Mouse (Mus musculus): ENCODE data around the gene Sorl1. TPM values are rescaled to one million over a fixed set of nuclear protein-coding genes. Genes with fewer than 3 reads are reported as not detected.

Gene Sorl1
- polyA plus RNA-seq, 1 experiment = 69.7 TPM

DNA sequence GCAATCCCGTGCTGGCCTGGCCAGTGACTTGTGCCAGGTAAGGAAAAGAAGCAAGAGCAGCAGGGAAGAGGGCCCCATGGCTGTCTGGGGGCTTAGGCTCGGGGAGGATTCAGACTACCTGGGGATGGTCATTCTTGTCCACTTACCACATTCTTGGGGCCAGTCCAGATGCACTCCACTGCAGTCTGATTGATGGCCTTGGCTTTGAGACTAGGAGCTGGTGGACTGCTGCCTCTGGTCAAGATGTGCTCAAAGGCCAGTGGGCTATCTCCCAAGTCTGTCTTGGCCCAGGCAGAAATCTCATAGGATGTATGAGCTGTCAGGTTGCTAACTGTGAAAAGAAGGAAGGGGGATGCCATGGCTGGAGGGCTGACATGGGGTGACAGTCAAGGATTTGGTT lies 141.3 kb downstream of the Sorl1 start:
- H3K36me3 ChIP-seq (ENCODE audit: control insufficient read depth, insufficient read depth, low read length) = peaks cover 75% of the 10 kb centered on the region
- no peak overlapping the region for H3K27ac ChIP-seq (ENCODE audit: insufficient read depth, low read length)
- WGBS = 92% methylated on average over 2 of the region's 2 CpGs
- H3K27me3 ChIP-seq (ENCODE audit: control insufficient read depth, insufficient read depth, low read length) = no peaks in the 10 kb centered on the region
- no peak for DNase-seq (ENCODE audit: low read depth in 1 of 2, low spot score in 2 of 2)
- no peaks in the 10 kb centered on the region for H3K4me1 ChIP-seq (ENCODE audit: control insufficient read depth, insufficient read depth, insufficient read length)
- no peak overlapping the region for H3K4me3 ChIP-seq (ENCODE audit: extremely low read depth, insufficient read depth, insufficient read length)
- TF ChIP-seq CTCF (IDR thresholded peaks at IDR 0.05; ENCODE audit: extremely low read depth, insufficient read depth, insufficient read length, insufficient replicate concordance) (no peak), POLR2A (IDR thresholded peaks at IDR 0.05; ENCODE audit: low read depth, low read length) (no peak)

DNA sequence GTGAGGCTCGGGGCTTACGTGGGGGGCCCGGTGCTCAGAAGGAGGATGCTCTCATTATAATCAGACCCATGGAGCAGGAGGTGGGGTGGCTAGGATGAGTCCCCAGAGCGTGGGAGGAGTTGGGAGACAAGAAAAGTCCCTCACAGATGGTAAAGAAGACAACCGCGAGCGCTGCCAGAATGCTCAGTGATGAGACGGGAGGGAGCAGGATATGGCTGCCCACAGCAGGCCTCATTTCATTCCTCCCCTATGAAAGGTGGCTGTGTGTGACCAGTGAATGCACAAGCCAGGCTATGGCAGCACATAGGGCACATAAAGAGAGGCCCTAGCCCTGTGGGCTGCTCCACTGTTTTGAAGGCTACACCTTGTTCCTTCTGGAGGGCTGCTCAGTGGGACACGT lies 142.1 kb downstream of the Sorl1 start:
- H3K27me3 ChIP-seq (ENCODE audit: control insufficient read depth, insufficient read depth, low read length) = no peaks in the 10 kb centered on the region
- no peaks in the 10 kb centered on the region for H3K4me1 ChIP-seq (ENCODE audit: control insufficient read depth, insufficient read depth, insufficient read length)
- WGBS = 91% methylated on average over 9 of the region's 9 CpGs
- no peak overlapping the region for H3K4me3 ChIP-seq (ENCODE audit: extremely low read depth, insufficient read depth, insufficient read length)
- peaks cover 79% of the 10 kb centered on the region for H3K36me3 ChIP-seq (ENCODE audit: control insufficient read depth, insufficient read depth, low read length)
- DNase-seq (ENCODE audit: low read depth in 1 of 2, low spot score in 2 of 2) = no peak
- TF ChIP-seq POLR2A (IDR thresholded peaks at IDR 0.05; ENCODE audit: low read depth, low read length) (no peak), CTCF (IDR thresholded peaks at IDR 0.05; ENCODE audit: extremely low read depth, insufficient read depth, insufficient read length, insufficient replicate concordance) (no peak)
- H3K27ac ChIP-seq (ENCODE audit: insufficient read depth, low read length) = no peak overlapping the region

DNA sequence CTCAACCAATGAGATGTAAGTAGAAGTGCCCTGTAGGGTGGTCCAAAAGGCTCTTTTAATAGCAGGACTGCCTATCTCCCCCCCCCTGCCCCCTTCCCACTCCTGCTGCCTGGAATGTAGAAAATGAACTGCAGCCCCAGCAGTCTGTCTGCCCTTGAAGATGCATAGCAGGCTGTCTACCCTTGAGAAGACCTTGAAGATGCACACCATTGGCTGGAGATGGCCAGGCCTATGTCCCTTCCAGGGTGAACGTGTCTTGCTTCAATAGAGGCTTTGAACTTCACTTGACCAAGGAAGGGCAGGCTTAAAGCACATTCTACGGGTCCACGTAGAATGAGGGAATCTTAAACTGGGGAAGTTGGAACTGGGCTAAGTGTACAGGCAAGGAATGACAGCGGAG lies 142.8 kb downstream of the Sorl1 start:
- peaks cover 79% of the 10 kb centered on the region for H3K36me3 ChIP-seq (ENCODE audit: control insufficient read depth, insufficient read depth, low read length)

DNA sequence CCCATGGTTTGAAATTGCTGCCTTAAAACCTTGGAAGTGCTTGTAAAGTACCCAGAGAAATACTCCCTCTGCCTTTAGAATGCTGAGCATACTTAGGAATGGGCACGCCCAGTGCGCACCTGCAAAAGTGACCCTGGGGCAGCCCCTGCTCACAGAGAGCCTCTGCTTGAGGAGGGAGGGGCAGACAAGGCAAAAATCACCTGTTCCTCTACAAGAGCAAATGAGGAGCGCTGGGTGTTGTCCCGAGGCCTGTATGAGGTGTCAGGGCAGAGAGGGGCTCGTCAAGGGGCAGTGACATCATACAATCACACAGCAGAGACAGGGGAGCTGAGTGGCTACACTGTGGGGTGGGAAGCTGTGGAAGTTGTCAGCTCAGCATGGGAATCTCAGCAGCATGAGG lies 143.3 kb downstream of the Sorl1 start:
- TF ChIP-seq CTCF (IDR thresholded peaks at IDR 0.05; ENCODE audit: extremely low read depth, insufficient read depth, insufficient read length, insufficient replicate concordance) = no peak
- TF ChIP-seq POLR2A (IDR thresholded peaks at IDR 0.05; ENCODE audit: low read depth, low read length) = no peak
- H3K4me3 ChIP-seq (ENCODE audit: extremely low read depth, insufficient read depth, insufficient read length) = no peak overlapping the region
- H3K36me3 ChIP-seq (ENCODE audit: control insufficient read depth, insufficient read depth, low read length) = peaks cover 81% of the 10 kb centered on the region
- no peak overlapping the region for H3K27ac ChIP-seq (ENCODE audit: insufficient read depth, low read length)
- 94% methylated on average over 5 of the region's 5 CpGs for WGBS
- no peaks in the 10 kb centered on the region for H3K4me1 ChIP-seq (ENCODE audit: control insufficient read depth, insufficient read depth, insufficient read length)
- no peaks in the 10 kb centered on the region for H3K27me3 ChIP-seq (ENCODE audit: control insufficient read depth, insufficient read depth, low read length)
- DNase-seq (ENCODE audit: low read depth in 1 of 2, low spot score in 2 of 2) = no peak

More for the DNA sequence above, 142.8 kb downstream of the Sorl1 start:
- no peaks in the 10 kb centered on the region for H3K27me3 ChIP-seq (ENCODE audit: control insufficient read depth, insufficient read depth, low read length)
- 92% methylated on average over 4 of the region's 4 CpGs for WGBS
- DNase-seq (ENCODE audit: low read depth in 1 of 2, low spot score in 2 of 2) = no peak
- H3K4me1 ChIP-seq (ENCODE audit: control insufficient read depth, insufficient read depth, insufficient read length) = no peaks in the 10 kb centered on the region
- H3K4me3 ChIP-seq (ENCODE audit: extremely low read depth, insufficient read depth, insufficient read length) = no peak overlapping the region
- H3K27ac ChIP-seq (ENCODE audit: insufficient read depth, low read length) = no peak overlapping the region
- TF ChIP-seq CTCF (IDR thresholded peaks at IDR 0.05; ENCODE audit: extremely low read depth, insufficient read depth, insufficient read length, insufficient replicate concordance) (no peak), POLR2A (IDR thresholded peaks at IDR 0.05; ENCODE audit: low read depth, low read length) (no peak)

DNA sequence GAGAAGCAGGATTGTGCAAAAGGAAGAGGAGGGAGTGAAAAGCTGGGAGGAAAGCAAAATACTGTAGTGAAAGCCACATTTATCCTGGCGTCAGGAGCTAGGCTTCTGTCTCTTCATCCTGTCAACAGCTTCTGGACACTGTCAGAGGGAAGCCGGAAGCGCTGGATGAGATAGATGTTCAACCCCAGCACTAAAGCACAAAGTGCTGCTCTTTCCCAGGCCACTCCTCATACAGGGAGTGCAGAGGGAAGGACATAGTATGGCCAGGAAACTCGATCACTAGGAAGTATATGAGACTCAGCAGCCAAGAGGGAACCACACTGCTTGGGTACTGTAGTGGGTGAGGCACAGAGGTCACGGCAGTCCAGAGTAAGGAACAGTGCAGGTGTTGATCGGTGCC lies 145.7 kb downstream of the Sorl1 start:
- no peak for TF ChIP-seq POLR2A (IDR thresholded peaks at IDR 0.05; ENCODE audit: low read depth, low read length)
- no peak for TF ChIP-seq CTCF (IDR thresholded peaks at IDR 0.05; ENCODE audit: extremely low read depth, insufficient read depth, insufficient read length, insufficient replicate concordance)
- Histone ChIP-seq H3K27me3 (ENCODE audit: control insufficient read depth, insufficient read depth, low read length) (no peaks in the 10 kb centered on the region), H3K27ac (ENCODE audit: insufficient read depth, low read length) (no peak overlapping the region), H3K4me1 (ENCODE audit: control insufficient read depth, insufficient read depth, insufficient read length) (no peaks in the 10 kb centered on the region), H3K4me3 (ENCODE audit: extremely low read depth, insufficient read depth, insufficient read length) (no peak overlapping the region), H3K36me3 (ENCODE audit: control insufficient read depth, insufficient read depth, low read length) (peaks cover 80% of the 10 kb centered on the region)
- DNase-seq (ENCODE audit: low read depth in 1 of 2, low spot score in 2 of 2) = no peak
- 88% methylated on average over 6 of the region's 6 CpGs for WGBS

DNA sequence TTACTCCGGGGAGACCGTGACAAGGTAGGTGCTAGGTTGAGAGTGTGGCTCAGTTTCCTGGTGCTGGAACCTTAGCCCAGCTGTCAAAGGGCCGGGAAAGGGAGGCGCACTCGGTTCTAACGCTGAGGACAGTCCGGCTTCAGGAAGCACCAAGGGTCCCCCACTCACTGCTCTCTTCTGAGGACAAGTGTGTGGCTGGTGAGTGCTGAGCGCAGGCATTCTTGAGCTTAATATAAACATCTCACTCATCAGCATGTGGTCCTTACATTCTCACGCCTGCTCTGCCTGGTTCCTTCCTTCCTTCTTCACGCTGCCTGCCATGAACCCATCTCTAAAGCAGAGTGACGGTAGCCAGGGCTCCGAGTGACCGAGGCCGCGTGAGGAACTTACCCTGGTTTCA lies 148.1 kb downstream of the Sorl1 start:
- H3K36me3 ChIP-seq (ENCODE audit: control insufficient read depth, insufficient read depth, low read length) = peaks cover 65% of the 10 kb centered on the region
- no peak overlapping the region for H3K4me3 ChIP-seq (ENCODE audit: extremely low read depth, insufficient read depth, insufficient read length)
- DNase-seq (ENCODE audit: low read depth in 1 of 2, low spot score in 2 of 2) = no peak
- H3K27me3 ChIP-seq (ENCODE audit: control insufficient read depth, insufficient read depth, low read length) = no peaks in the 10 kb centered on the region
- no peaks in the 10 kb centered on the region for H3K4me1 ChIP-seq (ENCODE audit: control insufficient read depth, insufficient read depth, insufficient read length)
- no peak overlapping the region for H3K27ac ChIP-seq (ENCODE audit: insufficient read depth, low read length)
- no peak for TF ChIP-seq POLR2A (IDR thresholded peaks at IDR 0.05; ENCODE audit: low read depth, low read length)
- no peak for TF ChIP-seq CTCF (IDR thresholded peaks at IDR 0.05; ENCODE audit: extremely low read depth, insufficient read depth, insufficient read length, insufficient replicate concordance)
- WGBS = 92% methylated on average over 15 of the region's 15 CpGs

DNA sequence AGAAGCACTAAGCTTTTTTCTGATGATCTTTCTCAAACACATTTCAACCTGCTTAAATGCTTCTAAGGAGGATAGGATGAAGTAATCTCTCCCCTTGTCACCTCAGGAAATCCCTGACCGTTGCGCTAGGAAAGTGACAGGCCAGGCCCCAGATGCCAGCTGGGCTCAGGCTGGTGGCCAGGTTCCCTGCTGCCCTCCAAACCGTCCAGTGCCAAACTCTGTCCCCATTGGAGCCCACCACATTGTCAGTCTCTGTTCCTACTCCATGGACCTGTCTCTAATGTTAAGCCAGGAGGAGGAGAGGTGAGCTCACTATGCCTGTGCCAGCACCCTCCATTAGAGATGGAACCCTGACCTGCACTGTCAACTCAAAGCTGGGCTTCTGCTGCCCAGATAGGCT lies 149.4 kb downstream of the Sorl1 start:
- WGBS = 89% methylated on average over 3 of the region's 3 CpGs

More for the DNA sequence above, 149.4 kb downstream of the Sorl1 start:
- TF ChIP-seq CTCF (IDR thresholded peaks at IDR 0.05; ENCODE audit: extremely low read depth, insufficient read depth, insufficient read length, insufficient replicate concordance) = no peak
- TF ChIP-seq POLR2A (IDR thresholded peaks at IDR 0.05; ENCODE audit: low read depth, low read length) = no peak
- Histone ChIP-seq H3K4me3 (ENCODE audit: extremely low read depth, insufficient read depth, insufficient read length) (no peak overlapping the region), H3K4me1 (ENCODE audit: control insufficient read depth, insufficient read depth, insufficient read length) (no peaks in the 10 kb centered on the region), H3K27ac (ENCODE audit: insufficient read depth, low read length) (no peak overlapping the region), H3K27me3 (ENCODE audit: control insufficient read depth, insufficient read depth, low read length) (no peaks in the 10 kb centered on the region), H3K36me3 (ENCODE audit: control insufficient read depth, insufficient read depth, low read length) (peaks cover 62% of the 10 kb centered on the region)
- no peak for DNase-seq (ENCODE audit: low read depth in 1 of 2, low spot score in 2 of 2)

All from spleen, adult 2 months (tissue).